Mouse (Mus musculus) ES-Bruce4 (cell line): ENCODE data around the gene Gm20441. TPM values are rescaled to one million over a fixed set of nuclear protein-coding genes. Genes with fewer than 3 reads are reported as not detected.

Source experiments
- H3K27ac ChIP-seq: 2 replicates; pipeline ENCODE4 v1.5.1; 2012; ENCODE audit warnings: low read length, inconsistent platforms; ENCODE audit not compliant: insufficient read depth
- H3K27me3 ChIP-seq: 2 replicates; pipeline ENCODE4 v1.6.1; 2012; ENCODE audit warnings: mild to moderate bottlenecking, low read length, inconsistent platforms; ENCODE audit not compliant: control insufficient read depth, poor library complexity, insufficient read depth, severe bottlenecking
- H3K36me3 ChIP-seq: 2 replicates; pipeline ENCODE4 v1.6.1; 2012; ENCODE audit warnings: inconsistent platforms, mild to moderate bottlenecking, low read length, moderate library complexity; ENCODE audit not compliant: control insufficient read depth, poor library complexity, insufficient read depth, severe bottlenecking
- H3K4me1 ChIP-seq: one replicate; pipeline ENCODE4 v1.8.1; 2011; ENCODE audit warnings: low read length; ENCODE audit not compliant: control insufficient read depth, insufficient read depth
- H3K4me3 ChIP-seq: 2 replicates; pipeline ENCODE4 v1.5.1; 2011; ENCODE audit warnings: low read depth, mild to moderate bottlenecking, low read length
- H3K9ac ChIP-seq: 2 replicates; pipeline ENCODE4 v1.6.1; 2012; ENCODE audit warnings: low read depth, mild to moderate bottlenecking, inconsistent platforms; ENCODE audit not compliant: poor library complexity, severe bottlenecking
- H3K9me3 ChIP-seq: replicated peaks from 2 replicates; pipeline ENCODE4 v1.6.1; 2012; ENCODE audit warnings: mild to moderate bottlenecking, low read length, inconsistent platforms; ENCODE audit not compliant: control insufficient read depth, poor library complexity, insufficient read depth, severe bottlenecking
- CTCF ChIP-seq: IDR thresholded peaks from one replicate; pipeline ENCODE4 v1.8.1; 2011; ENCODE audit warnings: low read depth, low read length
- EP300 ChIP-seq: IDR thresholded peaks from 2 replicates; pipeline ENCODE4 v1.6.1; 2011; ENCODE audit warnings: low read depth, low read length; ENCODE audit not compliant: insufficient read depth
- POLR2A ChIP-seq: IDR thresholded peaks from one replicate; pipeline ENCODE4 v1.8.1; 2011; ENCODE audit warnings: low read length; ENCODE audit not compliant: insufficient read depth
- polyA plus RNA-seq: library from polyadenylated mRNA; stranded (reverse); fragments of >200 nt; gene quantifications from 2 replicates; pipeline ENCODE4 v1.2.4, GENCODE M21; 2011; ENCODE audit warnings: low read depth; ENCODE audit not compliant: missing spikeins, insufficient read depth, insufficient read length

Gm20441 gene
- polyA plus RNA-seq, 1 experiment: not detected

DNA sequence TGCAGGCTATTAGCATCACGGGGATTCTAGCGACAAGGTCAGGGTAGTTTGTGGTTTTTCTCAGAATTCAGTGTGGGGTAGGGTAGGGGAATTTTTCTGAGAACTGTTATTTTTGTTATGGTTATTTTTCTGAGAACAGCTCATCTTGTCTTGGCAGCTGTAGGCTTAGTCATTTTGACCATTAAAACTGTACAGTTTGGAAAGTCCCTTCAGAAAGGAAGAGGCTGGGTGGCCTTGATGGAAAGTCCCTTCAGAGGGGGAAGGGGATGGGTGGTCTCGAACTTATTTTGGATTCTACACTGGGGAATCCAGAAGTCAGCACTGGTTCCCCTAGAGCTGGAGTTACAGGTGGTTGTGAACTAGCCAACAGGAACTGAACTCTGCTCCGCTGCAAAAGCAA, 43.8 kb upstream of the Gm20441 start:
- H3K4me3 ChIP-seq: no peak overlapping the region
- no peak overlapping the region for H3K27ac ChIP-seq
- no peaks in the 10 kb centered on the region for H3K4me1 ChIP-seq
- H3K9me3 ChIP-seq: no peaks in the 10 kb centered on the region
- H3K27me3 ChIP-seq: no peaks in the 10 kb centered on the region
- TF ChIP-seq EP300: no peak
- no peak for TF ChIP-seq CTCF
- no peak for TF ChIP-seq POLR2A
- H3K36me3 ChIP-seq: no peaks in the 10 kb centered on the region
- no peak overlapping the region for H3K9ac ChIP-seq

DNA sequence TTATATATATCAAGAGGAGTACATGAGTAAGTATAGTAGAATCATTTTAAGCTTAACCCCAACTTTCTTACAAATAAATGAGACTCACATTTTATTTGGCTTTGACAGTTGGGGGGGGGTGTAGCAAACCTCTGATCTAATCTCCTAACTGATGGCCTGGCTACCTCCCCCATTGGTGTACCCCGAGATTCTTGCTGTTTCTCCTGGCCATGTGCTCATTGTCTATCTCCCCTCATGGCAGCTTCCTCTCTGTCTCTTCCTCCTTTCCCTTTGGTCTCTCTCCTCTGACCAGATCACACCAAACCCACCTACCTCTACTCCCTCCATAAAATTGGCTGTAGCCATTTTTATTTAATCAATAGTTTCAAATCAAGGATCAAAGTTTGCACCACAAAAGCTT, 43.0 kb upstream of the Gm20441 start:
- Histone ChIP-seq H3K4me3 (no peak overlapping the region), H3K9ac (no peak overlapping the region), H3K4me1 (no peaks in the 10 kb centered on the region), H3K9me3 (no peaks in the 10 kb centered on the region), H3K36me3 (no peaks in the 10 kb centered on the region), H3K27ac (no peak overlapping the region), H3K27me3 (no peaks in the 10 kb centered on the region)
- no peak for TF ChIP-seq POLR2A
- TF ChIP-seq EP300: no peak
- TF ChIP-seq CTCF: no peak

DNA sequence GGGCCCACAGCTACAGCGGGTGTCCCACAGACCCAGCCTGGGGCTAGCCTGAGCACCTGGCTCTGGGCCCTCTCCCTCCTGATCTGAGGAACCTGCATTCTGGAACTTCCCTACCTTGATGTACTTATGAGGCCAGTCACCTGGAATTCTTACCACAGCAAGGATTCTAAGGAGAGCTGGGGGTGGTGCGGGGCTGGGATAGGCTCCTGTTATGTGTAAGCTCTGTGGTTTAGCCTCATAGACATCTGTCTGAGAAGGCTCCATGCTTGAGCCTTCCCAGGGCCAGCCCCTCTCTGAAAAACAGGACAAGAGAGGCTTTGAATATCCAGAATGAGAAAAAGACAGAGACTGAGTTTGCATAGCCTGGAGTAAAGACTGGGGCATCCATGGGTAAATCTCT, 41.7 kb upstream of the Gm20441 start, which contains the start of gene Gstt4:
TSS of gene Gstt4 (minus strand) at position 101 of the 400 bp plus-strand sequence.
- no peaks in the 10 kb centered on the region for H3K27me3 ChIP-seq
- H3K27ac ChIP-seq: no peak within 1 kb of the TSS
- no peaks in the 10 kb centered on the region for H3K9me3 ChIP-seq
- H3K4me3 ChIP-seq: no peak within 1 kb of the TSS
- H3K9ac ChIP-seq: no peak within 1 kb of the TSS
- H3K36me3 ChIP-seq: no peaks in the 10 kb centered on the region
- no peaks in the 10 kb centered on the region for H3K4me1 ChIP-seq
- TF ChIP-seq EP300: no peak
- no peak for TF ChIP-seq POLR2A
- TF ChIP-seq CTCF: no peak

DNA sequence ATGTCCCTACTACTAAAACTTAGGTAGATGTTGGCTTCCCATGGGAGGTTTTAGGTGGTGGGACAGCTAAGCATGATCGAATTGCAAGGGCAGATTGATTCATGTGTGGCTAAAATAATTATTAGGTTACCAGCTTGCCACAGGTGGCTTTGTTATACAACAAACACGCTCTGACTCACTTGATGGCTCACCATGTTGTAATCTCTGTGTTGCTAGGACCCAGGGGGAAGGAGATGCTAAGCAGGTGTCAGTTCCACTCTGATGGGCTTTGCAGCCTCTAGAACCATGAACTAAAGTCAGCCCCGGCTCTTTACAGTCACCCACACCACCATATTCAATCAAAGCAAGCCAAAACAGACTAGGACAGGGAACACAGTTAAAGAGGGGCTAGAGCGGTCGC, 39.1 kb upstream of the Gm20441 start:
- no peaks in the 10 kb centered on the region for H3K36me3 ChIP-seq
- H3K9me3 ChIP-seq: no peaks in the 10 kb centered on the region
- no peak overlapping the region for H3K9ac ChIP-seq
- no peak overlapping the region for H3K27ac ChIP-seq
- H3K4me1 ChIP-seq: no peaks in the 10 kb centered on the region
- no peak overlapping the region for H3K4me3 ChIP-seq
- TF ChIP-seq EP300 (no peak), POLR2A (no peak), CTCF (no peak)
- no peaks in the 10 kb centered on the region for H3K27me3 ChIP-seq

DNA sequence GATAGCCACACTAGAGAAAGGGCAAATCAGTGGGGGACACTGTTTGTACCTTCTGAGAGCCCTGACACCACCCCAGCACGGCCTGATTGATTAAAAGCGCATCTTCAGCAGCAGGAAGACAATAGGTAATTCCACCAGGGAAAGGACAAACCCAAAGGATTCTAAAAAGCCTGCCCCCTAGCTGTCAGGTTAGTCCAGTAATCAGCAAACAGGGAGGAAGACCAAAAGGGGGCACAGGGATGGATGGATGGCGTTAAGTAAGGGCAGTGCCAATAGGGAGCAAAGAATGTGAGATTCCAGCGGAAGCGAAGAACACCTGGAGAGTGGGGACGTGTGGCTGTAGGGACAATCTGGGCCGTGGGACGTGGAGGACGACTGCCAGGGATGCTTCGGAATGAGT, 37.9 kb upstream of the Gm20441 start:
- TF ChIP-seq CTCF: no peak
- no peak for TF ChIP-seq POLR2A
- no peak for TF ChIP-seq EP300
- H3K36me3 ChIP-seq: no peaks in the 10 kb centered on the region
- no peak overlapping the region for H3K4me3 ChIP-seq
- H3K27me3 ChIP-seq: no peaks in the 10 kb centered on the region
- no peaks in the 10 kb centered on the region for H3K9me3 ChIP-seq
- no peaks in the 10 kb centered on the region for H3K4me1 ChIP-seq
- H3K27ac ChIP-seq: no peak overlapping the region
- H3K9ac ChIP-seq: no peak overlapping the region

DNA sequence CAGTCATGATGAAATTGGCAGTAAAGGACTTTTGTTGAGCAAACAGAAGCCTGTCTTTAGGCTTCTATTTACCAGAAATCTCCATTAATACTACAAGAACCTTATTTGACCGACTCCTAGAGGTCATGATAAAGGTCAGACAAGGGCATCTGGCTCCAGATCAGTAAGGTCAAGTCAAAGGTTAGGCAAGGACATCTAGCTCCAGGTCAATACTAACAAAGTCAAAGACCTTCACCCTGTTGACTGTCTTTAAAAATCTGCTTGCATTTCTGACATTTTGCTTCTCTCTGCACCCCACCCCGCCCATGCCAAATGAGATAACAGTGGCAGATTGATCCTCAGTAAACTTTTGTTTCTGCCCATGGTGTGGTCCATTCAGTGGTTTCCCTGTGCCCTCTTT, 23.5 kb upstream of the Gm20441 start:
- no peak overlapping the region for H3K9ac ChIP-seq
- no peaks in the 10 kb centered on the region for H3K27me3 ChIP-seq
- H3K4me1 ChIP-seq: no peaks in the 10 kb centered on the region
- no peaks in the 10 kb centered on the region for H3K36me3 ChIP-seq
- H3K27ac ChIP-seq: no peak overlapping the region
- no peak for TF ChIP-seq POLR2A
- no peak for TF ChIP-seq EP300
- TF ChIP-seq CTCF: no peak
- H3K4me3 ChIP-seq: no peak overlapping the region
- no peaks in the 10 kb centered on the region for H3K9me3 ChIP-seq
